Mouse (Mus musculus): ENCODE measurements around the gene Surf6.

Surf6 gene

GRCm38 (mm10) chr2:26902467-26903220 is at the start of gene Surf6:
TSS of gene Surf6 (minus strand) at chr2:26902879.
- peak; percentile 97 for DNase-seq

- no peak for DNase-seq
Measured at GRCm38 (mm10) chr2:26952193-26952592, 49.5 kb upstream of the Surf6 start.

- no peak for DNase-seq
Measured at GRCm38 (mm10) chr2:26951346-26951905, 48.7 kb upstream of the Surf6 start.

GRCm38 (mm10) chr2:26950411-26950810 is 47.7 kb upstream of the Surf6 start:
- no peak for DNase-seq

GRCm38 (mm10) chr2:26943253-26943652 is 40.6 kb upstream of the Surf6 start:
- no peak for DNase-seq

- no peak for DNase-seq
Measured at GRCm38 (mm10) chr2:26941539-26941938, 38.9 kb upstream of the Surf6 start.

- DNase-seq = peak; percentile 70
Measured at GRCm38 (mm10) chr2:26936425-26936824, 33.7 kb upstream of the Surf6 start.

GRCm38 (mm10) chr2:26935286-26935685 is 32.6 kb upstream of the Surf6 start:
- DNase-seq = peak; percentile 55

GRCm38 (mm10) chr2:26933304-26934055 is 30.8 kb upstream of the Surf6 start, which contains the start of the genes Surf4 and Stkld1:
TSS of gene Surf4 (minus strand) at chr2:26933928.
TSS of gene Stkld1 (plus strand) at chr2:26934047.
- DNase-seq = peak; percentile 95

- peak; percentile 58 for DNase-seq
Measured at GRCm38 (mm10) chr2:26932473-26933303, 30.0 kb upstream of the Surf6 start.

- peak; percentile 86 for DNase-seq
Measured at GRCm38 (mm10) chr2:26930390-26930789, 27.7 kb upstream of the Surf6 start.

GRCm38 (mm10) chr2:26927745-26928476 is 25.2 kb upstream of the Surf6 start:
- no peak for DNase-seq

GRCm38 (mm10) chr2:26921784-26922183 is 19.1 kb upstream of the Surf6 start:
- no peak for DNase-seq

- DNase-seq = no peak
Measured at GRCm38 (mm10) chr2:26920190-26920855, 17.6 kb upstream of the Surf6 start.

- no peak for DNase-seq
Measured at GRCm38 (mm10) chr2:26919684-26920083, 17.0 kb upstream of the Surf6 start.

GRCm38 (mm10) chr2:26916738-26917137 is 14.1 kb upstream of the Surf6 start:
- no peak for DNase-seq

- peak; percentile 73 for DNase-seq
Measured at GRCm38 (mm10) chr2:26915927-26916728, 13.4 kb upstream of the Surf6 start, which contains the start of the genes Surf2 and Surf1. TSS of gene Surf2 (plus strand) at chr2:26916367. TSS of gene Surf1 (minus strand) at chr2:26916530.

GRCm38 (mm10) chr2:26914148-26914941 is 11.7 kb upstream of the Surf6 start:
- no peak for DNase-seq

- DNase-seq = no peak
Measured at GRCm38 (mm10) chr2:26913416-26914147, 10.9 kb upstream of the Surf6 start.
